Mouse (Mus musculus) gastrocnemius, postnatal 10 days (tissue): Measurements from ENCODE around the gene Sac3d1. TPM values are rescaled to one million over a fixed set of nuclear protein-coding genes. Genes with fewer than 3 reads are reported as not detected.

Source experiments
- DNase-seq: peaks from one replicate; pipeline ENCODE4 v3.0.0; 2021; ENCODE audit warnings: mixed read lengths
- total RNA-seq, 2 experiments: library from RNA; stranded (reverse); gene quantifications; 2 replicates each; pipeline ENCODE4 v1.2.3; 2021

The Sac3d1 gene
- total RNA-seq, 2 experiments from 2014 or later, result 12.4 to 13.9 TPM

GRCm38 (mm10) chr19:6121761-6122160 is 3.3 kb upstream of the Sac3d1 start:
- no peak for DNase-seq

GRCm38 (mm10) chr19:6118677-6119185 is 281 bp upstream of the Sac3d1 start:
- DNase-seq, result no peak

GRCm38 (mm10) chr19:6117346-6117985 is 984 bp downstream of the Sac3d1 start:
- no peak for DNase-seq

DNA sequence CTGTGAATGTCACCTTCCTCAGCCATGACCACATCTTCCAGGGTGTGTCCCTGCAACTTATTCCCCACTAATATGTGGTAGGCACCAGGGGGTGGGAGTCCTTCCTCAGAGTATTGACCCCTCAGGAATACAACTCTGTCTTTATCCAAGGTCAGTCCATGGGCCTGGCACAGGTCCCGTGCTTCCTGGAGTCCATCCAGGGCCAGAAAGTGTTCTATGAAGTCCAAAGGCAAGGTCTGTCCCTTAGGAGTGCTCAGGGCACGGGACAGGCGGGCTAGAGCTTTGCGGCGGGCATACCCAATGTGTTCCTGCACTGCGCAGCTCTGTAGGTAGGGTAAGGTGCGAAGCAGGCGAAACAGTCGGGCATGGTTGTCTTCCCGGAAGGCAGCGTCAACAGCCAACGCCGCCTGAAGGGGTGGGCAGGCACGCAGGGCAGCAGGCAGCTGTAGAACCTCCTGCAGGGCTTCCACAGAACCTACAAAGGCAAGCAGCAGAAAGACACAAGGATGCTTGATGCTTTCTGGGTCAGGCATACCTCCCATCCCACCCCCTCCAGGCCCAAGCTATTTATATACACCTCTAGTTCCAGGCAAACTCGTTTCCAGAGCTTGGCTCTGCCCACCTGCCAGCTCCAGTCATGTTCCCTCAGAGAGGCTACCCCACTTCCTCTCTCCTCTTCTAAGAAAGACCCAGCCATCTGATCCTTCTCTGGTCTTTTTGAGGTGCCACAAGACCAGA is 2.2 kb downstream of the Sac3d1 start:
- DNase-seq, result no peak

DNA sequence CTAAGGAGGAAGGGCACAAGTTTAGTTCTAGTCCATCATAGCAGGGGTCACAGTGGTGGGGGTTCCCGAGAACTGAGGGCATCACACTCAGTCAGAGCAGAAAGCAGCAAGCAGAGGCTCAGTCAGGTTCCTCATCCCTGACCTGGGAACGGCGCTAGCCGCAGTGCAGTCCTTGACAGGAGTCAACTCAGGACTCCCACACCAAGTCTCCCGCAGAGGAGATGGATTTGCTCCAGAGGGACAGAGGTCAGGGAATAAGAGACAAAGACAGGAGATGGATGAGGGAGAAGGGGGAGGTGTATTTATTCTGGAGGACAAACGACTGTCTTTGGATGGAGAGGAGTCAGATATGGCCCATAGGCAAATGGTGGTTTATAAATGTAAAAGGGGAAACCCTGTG is 5.3 kb downstream of the Sac3d1 start:
- no peak for DNase-seq

GRCm38 (mm10) chr19:6105586-6105985 is 12.9 kb downstream of the Sac3d1 start, which contains the start of gene Naaladl1:
TSS of gene Naaladl1 (plus strand) at chr19:6105782.
- no peak for DNase-seq

DNA sequence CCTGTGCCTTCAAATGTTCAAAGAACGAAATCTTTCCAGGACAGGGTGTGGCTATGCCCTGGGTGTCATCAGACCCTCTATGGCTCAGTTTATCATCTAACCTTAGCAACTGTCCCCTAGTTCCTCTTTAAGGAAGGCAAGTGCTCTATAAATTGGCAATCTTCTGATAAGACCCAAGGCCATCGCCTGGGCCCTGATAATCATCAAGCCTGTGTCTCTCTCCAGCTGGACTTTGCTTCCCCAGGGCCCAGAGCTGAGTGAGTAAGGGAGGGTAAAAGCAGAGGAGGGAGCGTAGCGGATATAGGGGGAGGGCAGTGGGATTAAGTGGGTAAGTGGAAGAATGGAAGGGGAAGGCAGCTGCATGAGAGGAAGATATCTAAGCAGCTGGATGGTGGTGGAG is 14.0 kb downstream of the Sac3d1 start:
- DNase-seq, result no peak

DNA sequence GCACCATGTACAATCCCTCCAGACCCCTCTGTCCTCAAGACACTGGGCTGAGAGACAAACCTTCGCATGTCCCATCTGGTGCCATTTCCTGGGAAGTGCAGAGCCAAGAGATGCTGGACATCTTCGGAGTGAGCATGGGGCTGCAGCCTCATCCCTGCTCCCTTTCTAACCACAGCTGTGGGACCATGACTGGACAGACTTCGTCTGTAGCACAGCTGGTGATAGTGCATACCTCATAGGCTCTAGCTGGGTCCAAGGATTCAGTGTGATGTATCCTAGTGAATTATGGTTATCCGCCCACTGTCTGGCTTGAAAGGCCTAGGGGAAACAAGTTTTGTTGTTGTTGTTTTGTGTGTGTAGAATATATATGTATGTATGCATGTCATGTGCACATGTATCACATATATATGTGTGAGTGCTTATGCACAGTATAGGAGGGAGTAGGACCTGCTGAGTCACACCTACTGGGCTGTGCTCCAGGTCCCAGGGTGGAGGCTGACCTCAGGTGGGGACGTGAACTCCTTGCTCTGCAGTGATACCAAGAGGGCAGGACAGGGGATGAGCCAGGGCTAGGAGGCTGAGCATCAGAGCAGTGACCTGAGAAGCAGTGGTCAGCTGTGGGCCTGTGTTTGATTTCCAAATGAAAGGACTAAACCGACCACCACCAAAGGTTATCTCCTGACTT is 16.1 kb downstream of the Sac3d1 start:
- DNase-seq, result no peak

DNA sequence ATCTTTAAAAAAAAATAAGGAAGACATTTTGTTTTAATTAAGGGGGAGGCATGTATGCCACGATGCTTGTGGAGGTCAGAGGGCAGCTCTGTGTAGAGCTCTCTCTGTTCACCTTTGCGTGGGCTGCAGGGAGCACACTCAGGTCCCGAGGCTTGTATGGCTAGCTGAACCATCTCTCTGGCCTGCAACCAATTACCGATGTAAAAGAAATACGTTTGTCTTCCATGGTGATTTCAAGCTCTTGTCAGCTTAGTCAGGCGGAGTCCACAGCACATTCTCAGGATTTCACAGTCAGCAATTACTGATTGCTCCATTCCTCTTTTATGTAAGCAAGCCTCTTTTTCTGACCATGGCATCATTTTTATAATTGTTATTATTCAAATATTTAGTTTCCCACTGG is 17.3 kb downstream of the Sac3d1 start:
- DNase-seq, result no peak

DNA sequence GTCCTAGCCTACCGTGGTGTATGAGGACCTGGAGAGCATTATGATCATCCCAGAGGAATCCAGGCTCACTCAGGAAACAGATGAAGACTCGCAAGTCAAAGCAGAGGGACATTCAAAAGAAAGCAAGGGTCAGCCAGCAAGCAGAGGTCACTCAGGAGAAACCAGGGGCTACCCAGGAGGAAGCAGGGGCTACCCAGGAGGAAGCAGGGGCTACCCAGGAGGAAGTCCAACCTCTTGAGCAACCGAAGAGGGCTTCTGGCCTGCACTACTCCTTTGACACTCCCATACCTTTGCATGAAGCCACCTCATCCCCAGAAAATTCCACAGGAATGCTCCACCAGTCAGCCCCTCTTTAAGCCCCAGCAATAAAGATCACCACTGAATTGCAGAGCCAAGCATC is 20.6 kb downstream of the Sac3d1 start:
- DNase-seq, result no peak

- DNase-seq, result no peak
Measured at GRCm38 (mm10) chr19:6094119-6094518, 24.3 kb downstream of the Sac3d1 start, which contains the start of gene AC131692.1. TSS of gene AC131692.1 (plus strand) at chr19:6094419.

DNA sequence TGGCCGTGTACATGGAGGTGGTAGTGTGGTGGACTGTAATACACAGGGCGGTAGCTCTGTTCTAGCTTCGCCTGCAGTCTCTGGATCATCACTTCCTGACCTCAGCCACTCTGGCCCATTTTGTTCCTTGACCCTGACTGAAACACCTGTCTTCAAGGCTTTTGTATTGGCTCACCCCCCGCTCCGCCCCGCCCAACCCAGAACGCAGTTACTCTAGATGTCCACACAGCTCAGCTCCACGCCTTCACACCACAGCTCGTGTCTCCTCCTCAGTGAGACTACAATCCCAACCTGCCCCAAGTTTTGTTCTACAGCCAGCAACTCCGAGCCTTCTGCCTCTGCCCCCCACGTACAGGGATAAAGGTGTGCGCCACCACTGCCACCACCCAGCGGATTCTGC is 29.6 kb downstream of the Sac3d1 start:
- no peak for DNase-seq

- DNase-seq, result no peak
Measured at GRCm38 (mm10) chr19:6085417-6085879, 33.0 kb downstream of the Sac3d1 start.

GRCm38 (mm10) chr19:6084478-6085248 is 33.8 kb downstream of the Sac3d1 start, which contains the start of the genes Zfpl1 and Cdca5:
TSS of gene Zfpl1 (minus strand) at chr19:6084956.
TSS of gene Cdca5 (plus strand) at chr19:6084983.
- DNase-seq, result peak; percentile 92

GRCm38 (mm10) chr19:6082156-6082555 is 36.3 kb downstream of the Sac3d1 start, which contains the start of gene Gm28374:
TSS of gene Gm28374 (minus strand) at chr19:6082256.
- DNase-seq, result no peak

- DNase-seq, result no peak
Measured at GRCm38 (mm10) chr19:6079983-6080480, 38.4 kb downstream of the Sac3d1 start, which contains the start of gene Tmem262. TSS of gene Tmem262 (plus strand) at chr19:6080033.

DNA sequence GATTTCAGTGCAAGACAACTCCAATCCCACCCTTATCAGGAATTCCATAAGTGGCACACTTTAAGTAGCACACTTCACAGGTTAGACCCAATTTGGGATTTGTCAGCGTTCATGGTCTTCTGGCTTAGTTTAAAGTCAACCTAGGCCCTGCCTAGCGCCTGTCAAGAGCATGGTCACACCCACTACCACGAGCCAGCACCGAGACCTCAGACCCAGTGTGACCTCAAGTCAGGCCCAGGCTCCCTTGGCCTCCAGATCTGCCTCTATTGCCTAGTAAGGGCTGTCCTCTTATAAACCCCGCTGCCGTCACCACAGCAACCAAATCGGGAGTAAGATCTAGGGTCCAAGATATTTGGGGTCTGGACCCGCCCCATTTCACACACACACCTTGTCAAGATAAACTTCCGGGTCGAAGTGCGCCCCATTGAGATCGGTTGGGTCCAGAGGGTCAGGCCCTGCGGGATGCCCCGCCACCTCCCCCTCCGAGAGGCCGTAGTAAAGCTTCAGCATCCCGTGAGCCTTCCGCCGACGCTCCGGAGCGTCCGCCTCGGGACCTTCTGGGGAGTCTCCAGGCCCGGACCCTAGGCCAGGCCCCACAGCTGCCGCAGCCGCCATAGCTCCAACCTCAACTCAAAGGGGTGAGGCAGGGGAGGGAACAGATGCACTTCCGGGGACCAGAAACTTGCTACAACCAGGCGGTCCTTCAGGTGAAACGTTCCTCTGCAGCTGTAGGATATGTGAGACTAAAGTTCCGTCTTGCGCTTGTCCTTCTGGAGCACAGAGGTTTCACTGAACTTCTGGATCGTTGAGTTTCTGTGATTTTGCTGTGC is 41.7 kb downstream of the Sac3d1 start, which contains the start of gene Vps51:
Gene Vps51 (minus strand): TSS at position 668 of the 830 bp plus-strand sequence.
- peak; percentile 66 for DNase-seq

DNA sequence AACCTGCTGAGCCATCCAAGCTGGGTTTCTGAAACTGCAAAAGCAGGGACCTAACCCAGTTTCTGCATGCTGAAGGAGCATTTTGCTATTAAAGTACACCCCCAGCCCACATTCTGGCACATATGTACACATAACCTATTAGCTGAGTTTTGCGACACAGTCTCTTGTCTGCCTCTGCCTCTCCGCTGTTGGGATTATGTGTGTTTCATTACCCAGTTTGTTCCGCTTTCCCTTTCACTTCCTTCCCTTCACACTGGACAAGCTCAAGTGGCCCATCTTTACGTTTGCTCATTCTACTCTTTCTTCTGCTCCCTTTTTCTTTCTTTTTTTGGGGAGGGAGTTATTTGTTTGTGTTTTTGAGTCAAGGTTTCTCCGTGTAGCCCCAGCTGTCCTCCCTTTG is 44.6 kb downstream of the Sac3d1 start:
- DNase-seq, result no peak

- DNase-seq, result no peak
Measured at GRCm38 (mm10) chr19:6071261-6071660, 47.2 kb downstream of the Sac3d1 start.

DNA sequence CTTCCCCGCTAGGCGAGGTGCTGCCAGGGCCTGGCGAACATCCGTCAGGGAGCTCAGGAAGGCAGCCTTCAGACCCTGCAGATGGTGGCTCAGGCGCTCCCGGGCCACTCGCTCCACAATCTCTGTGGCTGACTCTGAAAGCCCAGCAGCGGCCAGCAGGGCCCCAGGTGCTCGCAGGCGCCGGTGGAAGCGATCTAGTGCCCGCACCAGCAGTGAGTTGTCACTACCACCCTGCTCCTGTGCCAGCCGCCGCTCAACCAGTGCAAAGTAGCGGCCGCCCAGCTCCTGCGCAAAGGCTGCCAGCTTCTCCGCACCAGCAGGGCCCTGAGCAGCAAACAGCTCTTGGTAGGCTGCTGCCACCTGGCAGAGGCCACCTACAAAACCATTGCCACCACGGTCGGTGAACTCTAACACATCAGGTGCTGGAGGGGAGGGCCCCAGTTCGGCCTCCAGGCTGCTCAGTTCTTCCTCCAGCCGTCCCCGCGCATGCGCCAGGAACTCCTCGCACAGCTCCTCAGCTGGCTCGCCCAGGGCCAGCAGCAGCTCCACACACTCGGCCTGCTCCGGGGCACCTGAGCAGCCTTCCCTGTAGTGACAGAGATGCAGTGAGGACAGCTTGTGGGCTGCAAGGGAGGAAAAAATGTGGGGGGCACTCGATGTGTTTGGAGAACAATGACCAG is 47.7 kb downstream of the Sac3d1 start:
- no peak for DNase-seq
